Mouse (Mus musculus) ES-Bruce4 (cell line): ENCODE data around the gene C130074G19Rik. TPM values are rescaled to one million over a fixed set of nuclear protein-coding genes. Genes with fewer than 3 reads are reported as not detected.

ENCODE experiments used
- H3K27ac ChIP-seq: 2 replicates; pipeline ENCODE4 v1.5.1; 2012; ENCODE audit warnings: low read length, inconsistent platforms; ENCODE audit not compliant: insufficient read depth
- H3K27me3 ChIP-seq: 2 replicates; pipeline ENCODE4 v1.6.1; 2012; ENCODE audit warnings: mild to moderate bottlenecking, low read length, inconsistent platforms; ENCODE audit not compliant: control insufficient read depth, poor library complexity, insufficient read depth, severe bottlenecking
- H3K36me3 ChIP-seq: 2 replicates; pipeline ENCODE4 v1.6.1; 2012; ENCODE audit warnings: inconsistent platforms, mild to moderate bottlenecking, low read length, moderate library complexity; ENCODE audit not compliant: control insufficient read depth, poor library complexity, insufficient read depth, severe bottlenecking
- H3K4me1 ChIP-seq: one replicate; pipeline ENCODE4 v1.8.1; 2011; ENCODE audit warnings: low read length; ENCODE audit not compliant: control insufficient read depth, insufficient read depth
- H3K4me3 ChIP-seq: 2 replicates; pipeline ENCODE4 v1.5.1; 2011; ENCODE audit warnings: low read depth, mild to moderate bottlenecking, low read length
- H3K9ac ChIP-seq: 2 replicates; pipeline ENCODE4 v1.6.1; 2012; ENCODE audit warnings: low read depth, mild to moderate bottlenecking, inconsistent platforms; ENCODE audit not compliant: poor library complexity, severe bottlenecking
- H3K9me3 ChIP-seq: replicated peaks from 2 replicates; pipeline ENCODE4 v1.6.1; 2012; ENCODE audit warnings: mild to moderate bottlenecking, low read length, inconsistent platforms; ENCODE audit not compliant: control insufficient read depth, poor library complexity, insufficient read depth, severe bottlenecking
- CTCF ChIP-seq: IDR thresholded peaks from one replicate; pipeline ENCODE4 v1.8.1; 2011; ENCODE audit warnings: low read depth, low read length
- EP300 ChIP-seq: IDR thresholded peaks from 2 replicates; pipeline ENCODE4 v1.6.1; 2011; ENCODE audit warnings: low read depth, low read length; ENCODE audit not compliant: insufficient read depth
- POLR2A ChIP-seq: IDR thresholded peaks from one replicate; pipeline ENCODE4 v1.8.1; 2011; ENCODE audit warnings: low read length; ENCODE audit not compliant: insufficient read depth
- polyA plus RNA-seq: library from polyadenylated mRNA; stranded (reverse); fragments of >200 nt; gene quantifications from 2 replicates; pipeline ENCODE4 v1.2.4, GENCODE M21; 2011; ENCODE audit warnings: low read depth; ENCODE audit not compliant: missing spikeins, insufficient read depth, insufficient read length

C130074G19Rik gene
- polyA plus RNA-seq, 1 experiment: 4.8 TPM

- H3K27me3 ChIP-seq: no peaks in the 10 kb centered on the region
- peaks cover 4% of the 10 kb centered on the region for H3K4me1 ChIP-seq
- H3K9ac ChIP-seq: peak overlapping the region; percentile 7; the same call in 1 of the 2 replicates
- H3K27ac ChIP-seq: no peak overlapping the region
- H3K9me3 ChIP-seq: no peaks in the 10 kb centered on the region
- H3K36me3 ChIP-seq: no peaks in the 10 kb centered on the region
- peak overlapping the region; percentile 3 for H3K4me3 ChIP-seq
- TF ChIP-seq EP300 (0 out of 2 replicates have a peak, but pooled peaks have one; percentile 36), POLR2A (no peak), CTCF (no peak)
Observed at GRCm38 (mm10) chr1:184827175-184827701, 55.8 kb downstream of the C130074G19Rik start.

GRCm38 (mm10) chr1:184825093-184825492 is 57.9 kb downstream of the C130074G19Rik start:
- no peak overlapping the region for H3K4me3 ChIP-seq

DNA sequence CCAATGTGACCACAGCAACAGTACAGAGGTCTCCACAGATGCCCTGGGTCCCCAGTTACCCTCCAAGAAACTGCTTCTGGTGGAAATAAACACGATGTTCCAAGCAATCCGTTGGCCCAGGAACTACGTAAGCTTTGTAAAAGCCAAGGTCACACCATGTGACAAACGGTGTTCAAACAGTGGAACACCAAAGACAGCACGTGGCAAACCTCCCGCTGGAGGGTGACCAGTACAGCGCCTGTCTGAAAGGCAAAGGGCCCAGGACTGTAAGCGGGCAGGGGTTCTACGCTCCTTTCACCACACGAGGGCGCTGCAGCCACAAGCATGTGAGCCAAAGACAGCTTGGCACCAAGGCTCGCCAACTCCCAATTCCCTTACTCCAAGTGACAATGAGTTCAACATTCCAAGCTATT is 58.6 kb downstream of the C130074G19Rik start:
- no peaks in the 10 kb centered on the region for H3K36me3 ChIP-seq
- no peaks in the 10 kb centered on the region for H3K27me3 ChIP-seq
- no peak overlapping the region for H3K4me3 ChIP-seq
- no peak overlapping the region for H3K9ac ChIP-seq
- no peaks in the 10 kb centered on the region for H3K9me3 ChIP-seq
- TF ChIP-seq CTCF (peak; percentile 96), POLR2A (no peak), EP300 (0 out of 2 replicates have a peak, but pooled peaks have one; percentile 34)
- no peak overlapping the region for H3K27ac ChIP-seq
- H3K4me1 ChIP-seq: peaks cover 3% of the 10 kb centered on the region

More at GRCm38 (mm10) chr1:184825093-184825492, 57.9 kb downstream of the C130074G19Rik start:
- no peak overlapping the region for H3K27ac ChIP-seq
- H3K36me3 ChIP-seq: no peaks in the 10 kb centered on the region
- H3K27me3 ChIP-seq: no peaks in the 10 kb centered on the region
- TF ChIP-seq CTCF (peak; percentile 7), EP300 (no peak)
- peaks cover 5% of the 10 kb centered on the region for H3K4me1 ChIP-seq
- H3K9me3 ChIP-seq: no peaks in the 10 kb centered on the region
- H3K9ac ChIP-seq: no peak overlapping the region

- no peaks in the 10 kb centered on the region for H3K27me3 ChIP-seq
- no peaks in the 10 kb centered on the region for H3K36me3 ChIP-seq
- no peak overlapping the region for H3K9ac ChIP-seq
- peak overlapping the region; percentile 17; the same call in 1 of the 2 replicates for H3K27ac ChIP-seq
- H3K4me3 ChIP-seq: 0 out of 2 replicates have a peak overlapping the region, but pooled peaks have one; percentile 31
- TF ChIP-seq CTCF: no peak
- TF ChIP-seq EP300: no peak
- no peak for TF ChIP-seq POLR2A
- H3K9me3 ChIP-seq: no peaks in the 10 kb centered on the region
- peaks cover 3% of the 10 kb centered on the region for H3K4me1 ChIP-seq
Observed at GRCm38 (mm10) chr1:184822678-184823077, 60.3 kb downstream of the C130074G19Rik start.

Other genes starting within 250 kb of the C130074G19Rik start
- gene Hlx, start 150.6 kb downstream of the C130074G19Rik start, polyA plus RNA-seq: 0.37 TPM in 1 of 2 replicates, not detected in the other
- not detected in 2 replicates for gene Marc1, start 71.9 kb downstream of the C130074G19Rik start, polyA plus RNA-seq
- gene Marc2, start 36.8 kb downstream of the C130074G19Rik start, polyA plus RNA-seq: 70.9 and 77.4 TPM in 2 replicates
- gene Mark1, start 116.4 kb upstream of the C130074G19Rik start, polyA plus RNA-seq: 9.9 and 12.7 TPM in 2 replicates